Mouse (Mus musculus) erythroblast, embryonic 14.5 days (primary cell): ENCODE results near the gene Zfp663. TPM values are rescaled to one million over a fixed set of nuclear protein-coding genes. Genes with fewer than 3 reads are reported as not detected.

Source experiments
- H3K27me3 ChIP-seq: 2 replicates; pipeline ENCODE4 v1.6.1; 2012; ENCODE audit warnings: inconsistent platforms; ENCODE audit not compliant: control insufficient read depth
- H3K36me3 ChIP-seq: 2 replicates; pipeline ENCODE4 v1.6.1; 2012; ENCODE audit warnings: mild to moderate bottlenecking, inconsistent platforms; ENCODE audit not compliant: control insufficient read depth
- H3K4me1 ChIP-seq: 2 replicates; pipeline ENCODE4 v1.6.1; 2012; ENCODE audit warnings: inconsistent platforms; ENCODE audit not compliant: control insufficient read depth
- H3K4me3 ChIP-seq: replicated peaks from 2 replicates; pipeline ENCODE3; 2012; ENCODE audit warnings: moderate library complexity, mild to moderate bottlenecking, inconsistent platforms
- H3K9me3 ChIP-seq: 2 replicates; pipeline ENCODE4 v1.6.1; 2012; ENCODE audit warnings: low read length, inconsistent platforms, mixed read lengths; ENCODE audit not compliant: control insufficient read depth
- GATA1 ChIP-seq: IDR thresholded peaks from 2 replicates; pipeline ENCODE4 v1.6.1; 2012; ENCODE audit warnings: low read length, inconsistent platforms, mixed read lengths
- TAL1 ChIP-seq: IDR thresholded peaks from 3 replicates; pipeline ENCODE4 v1.6.1; 2012; ENCODE audit warnings: low read length, inconsistent platforms, mixed read lengths
- polyA plus RNA-seq: library from polyadenylated mRNA; stranded (reverse); fragments of >175 nt; gene quantifications from 2 replicates; pipeline ENCODE4 v1.2.3, GENCODE M21; 2012

Zfp663 gene
- polyA plus RNA-seq, 1 experiment, result not detected

- Histone ChIP-seq H3K9me3 (peaks cover 2% of the 10 kb centered on the region), H3K36me3 (no peaks in the 10 kb centered on the region), H3K4me3 (no peak overlapping the region), H3K4me1 (no peaks in the 10 kb centered on the region), H3K27me3 (no peaks in the 10 kb centered on the region; the same call in 1 of the 2 replicates)
- no peak for TF ChIP-seq GATA1
- TF ChIP-seq TAL1, result no peak
Measured at GRCm38 (mm10) chr2:165360861-165361260, 7.7 kb downstream of the Zfp663 start.

DNA sequence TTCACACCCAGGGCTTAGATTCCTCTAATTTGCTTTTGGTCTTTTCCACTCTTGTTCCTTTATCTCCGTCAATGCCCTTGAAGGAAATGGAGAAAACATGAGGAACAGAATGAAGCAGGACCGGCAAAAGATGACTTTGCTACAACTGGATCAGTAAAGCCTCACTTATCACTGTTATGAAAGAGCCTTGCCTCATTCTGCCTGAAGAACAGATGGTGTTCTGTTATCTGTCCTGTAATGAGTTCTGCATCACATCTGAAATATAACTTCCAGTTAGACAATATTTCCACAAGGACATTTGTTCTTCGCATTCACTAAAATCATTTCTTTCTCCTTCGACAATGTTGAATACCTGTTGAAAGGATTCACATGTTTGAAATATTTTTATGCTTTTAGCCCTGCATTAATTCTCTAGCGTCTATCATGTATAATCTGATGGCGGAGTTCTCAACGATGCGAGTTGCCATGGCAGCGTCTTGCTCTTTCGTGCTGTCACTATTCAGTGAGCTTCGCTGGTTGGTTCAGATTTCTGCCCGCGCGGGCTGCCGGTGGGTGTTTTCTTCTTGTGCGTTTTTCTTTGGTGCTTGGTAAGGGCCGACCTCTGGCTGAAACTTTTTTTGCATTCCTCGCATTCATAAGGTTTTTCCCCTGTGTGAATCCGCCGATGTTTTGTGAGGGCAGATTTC, 16.6 kb downstream of the Zfp663 start:
- peaks cover 34% of the 10 kb centered on the region for H3K9me3 ChIP-seq
- H3K27me3 ChIP-seq, result no peaks in the 10 kb centered on the region
- no peaks in the 10 kb centered on the region for H3K4me1 ChIP-seq
- no peaks in the 10 kb centered on the region for H3K36me3 ChIP-seq
- TF ChIP-seq TAL1, result no peak
- no peak for TF ChIP-seq GATA1
- H3K4me3 ChIP-seq, result no peak overlapping the region

DNA sequence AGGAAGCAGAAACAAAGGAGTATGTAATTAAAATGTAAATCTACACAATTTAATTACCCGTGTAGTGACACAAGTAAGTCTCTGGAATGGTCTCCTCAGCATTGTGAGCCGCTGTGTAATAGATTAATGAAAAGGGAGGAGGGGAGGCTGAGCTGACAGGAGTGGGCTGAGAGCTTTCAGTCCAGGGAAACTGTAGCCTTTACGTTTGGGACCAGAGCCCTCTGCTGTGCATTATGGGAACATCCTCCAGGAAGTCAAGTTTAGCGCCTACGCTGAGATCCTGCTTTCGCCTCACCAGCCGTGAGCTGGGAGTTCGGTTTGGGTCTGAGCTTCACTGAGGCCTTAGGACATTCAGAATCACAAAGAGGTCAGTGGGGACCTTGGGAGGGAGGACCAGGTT, 19.1 kb downstream of the Zfp663 start:
- Histone ChIP-seq H3K9me3 (peaks cover 28% of the 10 kb centered on the region), H3K36me3 (no peaks in the 10 kb centered on the region), H3K27me3 (no peaks in the 10 kb centered on the region), H3K4me1 (no peaks in the 10 kb centered on the region), H3K4me3 (no peak overlapping the region)
- TF ChIP-seq GATA1, result no peak
- no peak for TF ChIP-seq TAL1

DNA sequence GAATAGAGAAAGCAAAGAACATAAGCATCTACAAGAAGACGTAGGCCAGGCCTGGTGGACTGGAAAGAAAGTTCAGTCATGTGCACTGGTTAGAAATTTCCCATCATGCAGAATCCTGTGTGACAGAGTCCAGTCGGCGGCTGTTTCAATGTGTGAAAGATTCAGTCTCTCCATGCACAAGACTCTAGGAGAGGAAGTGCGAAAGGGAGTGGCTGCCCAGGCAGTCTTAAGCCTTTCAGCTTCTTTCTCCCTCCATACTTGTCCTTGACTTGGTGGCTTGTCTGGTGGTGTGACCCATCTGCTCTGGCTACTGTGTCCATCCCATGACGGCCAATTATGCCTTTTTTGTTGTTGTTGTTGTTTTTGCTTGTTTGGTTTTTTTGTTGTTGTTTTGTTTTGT, 22.3 kb downstream of the Zfp663 start:
- no peaks in the 10 kb centered on the region for H3K27me3 ChIP-seq
- H3K4me3 ChIP-seq, result no peak overlapping the region
- no peaks in the 10 kb centered on the region for H3K36me3 ChIP-seq
- no peak for TF ChIP-seq TAL1
- TF ChIP-seq GATA1, result no peak
- peaks cover 6% of the 10 kb centered on the region; the same call in 1 of the 2 replicates for H3K9me3 ChIP-seq
- no peaks in the 10 kb centered on the region for H3K4me1 ChIP-seq

DNA sequence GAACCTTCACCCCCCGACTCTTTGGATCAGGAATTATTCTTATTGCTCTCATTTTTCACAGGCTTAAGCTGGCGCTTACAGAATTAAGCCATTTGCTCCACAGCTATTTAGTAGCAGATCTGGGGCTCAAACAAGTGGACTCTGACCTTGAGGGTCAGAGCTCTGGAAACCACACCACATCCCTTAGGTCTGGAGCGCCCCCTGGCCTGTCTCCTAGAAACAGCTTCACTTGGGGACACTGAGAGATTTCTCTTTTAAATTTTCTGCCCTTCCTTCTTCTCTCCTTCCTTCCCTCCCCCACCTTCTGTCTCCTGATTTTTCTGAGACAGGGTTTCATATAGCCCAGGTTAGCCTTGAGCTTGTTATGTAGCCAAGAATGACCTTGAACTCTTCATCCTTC, 31.3 kb downstream of the Zfp663 start:
- TF ChIP-seq GATA1, result no peak
- TF ChIP-seq TAL1, result no peak
- Histone ChIP-seq H3K4me3 (no peak overlapping the region), H3K9me3 (no peaks in the 10 kb centered on the region), H3K27me3 (no peaks in the 10 kb centered on the region), H3K36me3 (no peaks in the 10 kb centered on the region), H3K4me1 (no peaks in the 10 kb centered on the region)

DNA sequence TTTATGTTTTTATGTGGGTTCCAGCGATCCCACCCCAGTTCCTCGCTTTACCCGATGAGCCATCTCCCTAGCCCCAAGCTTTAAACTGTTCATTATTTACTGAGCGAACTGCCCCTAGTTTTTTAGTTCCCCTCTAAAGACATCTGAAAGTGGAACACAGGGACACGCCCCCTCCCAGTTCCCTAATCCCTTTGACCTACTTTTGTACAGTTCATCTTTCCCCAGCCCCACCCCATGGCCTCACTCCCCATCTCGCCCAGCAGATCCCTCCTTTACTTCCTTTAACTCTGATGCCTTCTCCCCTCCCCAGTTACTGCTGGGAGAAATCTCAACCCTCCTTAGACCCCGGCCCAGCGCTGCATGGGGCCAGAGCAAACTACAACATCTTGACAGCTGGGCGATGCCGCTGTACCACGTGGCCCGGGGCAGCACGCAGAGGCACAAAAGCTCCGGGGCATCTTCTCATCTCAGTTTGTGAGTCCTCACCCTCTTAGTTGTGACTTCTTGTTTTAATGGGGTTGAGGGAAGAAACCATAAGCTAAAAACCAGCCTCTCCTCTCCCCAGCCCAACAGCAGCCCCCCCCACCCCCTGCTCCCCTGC, 35.8 kb downstream of the Zfp663 start:
- H3K4me1 ChIP-seq, result peaks cover 3% of the 10 kb centered on the region
- H3K36me3 ChIP-seq, result no peaks in the 10 kb centered on the region
- H3K4me3 ChIP-seq, result no peak overlapping the region
- no peaks in the 10 kb centered on the region for H3K9me3 ChIP-seq
- peaks cover 8% of the 10 kb centered on the region; the same call in 1 of the 2 replicates for H3K27me3 ChIP-seq
- no peak for TF ChIP-seq GATA1
- no peak for TF ChIP-seq TAL1

- Histone ChIP-seq H3K27me3 (peaks cover 8% of the 10 kb centered on the region; the same call in 1 of the 2 replicates), H3K4me3 (no peak overlapping the region), H3K4me1 (peaks cover 29% of the 10 kb centered on the region), H3K9me3 (no peaks in the 10 kb centered on the region), H3K36me3 (no peaks in the 10 kb centered on the region)
- TF ChIP-seq TAL1, result no peak
- TF ChIP-seq GATA1, result no peak
Measured at GRCm38 (mm10) chr2:165329703-165330102, 38.8 kb downstream of the Zfp663 start.

GRCm38 (mm10) chr2:165328746-165329145, 39.8 kb downstream of the Zfp663 start:
- H3K9me3 ChIP-seq, result no peaks in the 10 kb centered on the region
- H3K27me3 ChIP-seq, result peaks cover 8% of the 10 kb centered on the region; the same call in 1 of the 2 replicates
- H3K4me3 ChIP-seq, result no peak overlapping the region
- H3K36me3 ChIP-seq, result no peaks in the 10 kb centered on the region
- H3K4me1 ChIP-seq, result peaks cover 37% of the 10 kb centered on the region
- TF ChIP-seq TAL1 (no peak), GATA1 (no peak)

DNA sequence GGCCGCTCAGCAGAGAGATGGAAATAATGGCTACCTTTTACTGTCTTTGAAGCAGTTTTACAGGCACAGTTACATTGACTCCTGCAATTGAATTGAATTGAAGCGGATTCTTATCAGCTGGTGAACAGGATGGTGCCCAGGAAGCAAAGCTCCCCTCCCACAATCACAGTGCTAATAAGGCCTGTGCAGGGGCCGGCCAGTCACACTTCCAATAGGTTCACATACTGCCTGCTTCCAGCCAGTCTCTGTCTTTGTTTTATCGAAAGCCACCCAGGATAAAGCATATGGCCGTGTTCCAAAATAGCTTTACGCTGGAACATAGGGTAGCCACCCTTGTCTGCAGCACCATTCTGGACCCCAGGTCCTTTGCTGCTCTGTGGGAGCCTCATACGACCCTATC, 41.1 kb downstream of the Zfp663 start:
- Histone ChIP-seq H3K36me3 (no peaks in the 10 kb centered on the region; the same call in 1 of the 2 replicates), H3K9me3 (no peaks in the 10 kb centered on the region), H3K4me1 (peaks cover 45% of the 10 kb centered on the region), H3K4me3 (peak overlapping the region; percentile 85), H3K27me3 (peaks cover 8% of the 10 kb centered on the region; the same call in 1 of the 2 replicates)
- TF ChIP-seq TAL1 (no peak), GATA1 (no peak)
